Mouse (Mus musculus) monocyte, adult 2 months (primary cell): ENCODE measurements around the gene Larp6.

Experiments used
- DNase-seq, 2 experiments: peaks; one replicate each; pipeline ENCODE4 v3.0.0; 2022; ENCODE audit warnings: low spot score in 2 of 2, low read depth in 1 of 2

The Larp6 gene

GRCm38 (mm10) chr9:60714191-60714590 lies 1.4 kb downstream of the Larp6 start:
- no peak for DNase-seq

GRCm38 (mm10) chr9:60715271-60715670 lies 2.5 kb downstream of the Larp6 start:
- DNase-seq, result no peak

- no peak for DNase-seq
These were observed 3.0 kb downstream of the Larp6 start for GRCm38 (mm10) chr9:60715828-60716227.

- no peak for DNase-seq
These were observed 5.5 kb downstream of the Larp6 start for GRCm38 (mm10) chr9:60718284-60718683.

GRCm38 (mm10) chr9:60719687-60720086 lies 6.9 kb downstream of the Larp6 start:
- no peak for DNase-seq

- no peak for DNase-seq
These were observed 12.2 kb downstream of the Larp6 start for GRCm38 (mm10) chr9:60724968-60725367.

- no peak for DNase-seq
These were observed 21.5 kb downstream of the Larp6 start for GRCm38 (mm10) chr9:60734321-60734720.

GRCm38 (mm10) chr9:60739126-60739525 lies 26.3 kb downstream of the Larp6 start:
- DNase-seq, result no peak

GRCm38 (mm10) chr9:60741436-60741835 lies 28.6 kb downstream of the Larp6 start:
- no peak for DNase-seq

GRCm38 (mm10) chr9:60742516-60742915 lies 29.7 kb downstream of the Larp6 start:
- no peak for DNase-seq

GRCm38 (mm10) chr9:60743180-60743900 lies 30.6 kb downstream of the Larp6 start:
- no peak for DNase-seq

GRCm38 (mm10) chr9:60744171-60744969 lies 31.6 kb downstream of the Larp6 start:
- DNase-seq, result no peak

- no peak for DNase-seq
These were observed 32.2 kb downstream of the Larp6 start for GRCm38 (mm10) chr9:60744971-60745370.

GRCm38 (mm10) chr9:60746561-60746960 lies 33.8 kb downstream of the Larp6 start:
- no peak for DNase-seq

GRCm38 (mm10) chr9:60747672-60748071 lies 34.9 kb downstream of the Larp6 start:
- no peak for DNase-seq

GRCm38 (mm10) chr9:60748191-60748590 lies 35.4 kb downstream of the Larp6 start:
- no peak for DNase-seq

- no peak for DNase-seq
These were observed 36.3 kb downstream of the Larp6 start for GRCm38 (mm10) chr9:60749105-60749504.

- DNase-seq, result no peak
These were observed 38.3 kb downstream of the Larp6 start for GRCm38 (mm10) chr9:60751098-60751497.

- DNase-seq, result no peak
These were observed 39.2 kb downstream of the Larp6 start for GRCm38 (mm10) chr9:60751971-60752370.

- no peak for DNase-seq
These were observed 39.8 kb downstream of the Larp6 start for GRCm38 (mm10) chr9:60752636-60753035.

- no peak for DNase-seq
These were observed 43.5 kb downstream of the Larp6 start for GRCm38 (mm10) chr9:60756258-60756657.
